Mouse (Mus musculus) natural killer cell, adult 2 months (primary cell): ENCODE measurements at regions not wholly inside any gene's neighbourhood (a gene's known extent, or its start where the extent isn't known, plus 50 kb on each side); places are given as distances from the start of the nearest gene placed in this dataset.
"Not testable (repeated sequence)": the region's sequence is repeated elsewhere in the genome, so short reads cannot be mapped to it uniquely, and the experiment has no call there.

Source experiments
- DNase-seq, 2 experiments: peaks; one replicate each; pipeline ENCODE4 v3.0.0; 2022; ENCODE audit warnings: low spot score in 2 of 2

- no peak for DNase-seq
These were observed 332.3 kb downstream of the Diras2 start for GRCm38 (mm10) chr13:52198649-52199348.

GRCm38 (mm10) chr13:52202372-52202771 is 328.7 kb downstream of the Diras2 start:
- no peak for DNase-seq

- no peak for DNase-seq
These were observed 325.1 kb downstream of the Diras2 start for GRCm38 (mm10) chr13:52205951-52206350.

- no peak for DNase-seq
These were observed 314.7 kb downstream of the Diras2 start for GRCm38 (mm10) chr13:52216343-52216742.

- no peak for DNase-seq
These were observed 314.0 kb downstream of the Diras2 start for GRCm38 (mm10) chr13:52217066-52217465.

- DNase-seq, result no peak
These were observed 313.3 kb downstream of the Diras2 start for GRCm38 (mm10) chr13:52217741-52218140.

- DNase-seq, result no peak
These were observed 308.6 kb downstream of the Diras2 start for GRCm38 (mm10) chr13:52222315-52223097.

- DNase-seq, result peak; percentile 11 to 32
These were observed 307.7 kb downstream of the Diras2 start for GRCm38 (mm10) chr13:52223098-52223962.

- no peak for DNase-seq
These were observed 297.1 kb downstream of the Diras2 start for GRCm38 (mm10) chr13:52233971-52234370.

- DNase-seq, result no peak
These were observed 295.0 kb downstream of the Diras2 start for GRCm38 (mm10) chr13:52236105-52236504.

GRCm38 (mm10) chr13:52239563-52239962 is 291.5 kb downstream of the Diras2 start:
- DNase-seq, result no peak

GRCm38 (mm10) chr13:52241761-52242160 is 289.3 kb downstream of the Diras2 start:
- no peak for DNase-seq

GRCm38 (mm10) chr13:52249492-52249891 is 281.6 kb downstream of the Diras2 start:
- no peak for DNase-seq

- no peak for DNase-seq
These were observed 280.7 kb downstream of the Diras2 start for GRCm38 (mm10) chr13:52250371-52250770.

GRCm38 (mm10) chr13:52252303-52252702 is 278.8 kb downstream of the Diras2 start:
- DNase-seq, result no peak

- not testable (repeated sequence) for DNase-seq
These were observed 278.4 kb downstream of the Diras2 start for GRCm38 (mm10) chr13:52252726-52253125.

GRCm38 (mm10) chr13:52253138-52253537 is 277.9 kb downstream of the Diras2 start:
- DNase-seq, result peak; percentile 27 to 44

GRCm38 (mm10) chr13:52254185-52254584 is 276.9 kb downstream of the Diras2 start:
- DNase-seq, result peak in 1 of 2 experiments; percentile 25

GRCm38 (mm10) chr13:52255697-52256096 is 275.4 kb downstream of the Diras2 start:
- no peak for DNase-seq

GRCm38 (mm10) chr13:52258373-52258772 is 272.7 kb downstream of the Diras2 start:
- no peak for DNase-seq

GRCm38 (mm10) chr13:52262949-52263550 is 268.0 kb downstream of the Diras2 start:
- DNase-seq, result no peak

- no peak for DNase-seq
These were observed 262.8 kb downstream of the Diras2 start for GRCm38 (mm10) chr13:52268279-52268678.
